Mouse (Mus musculus) layer of hippocampus, adult 9-10 months (tissue): ENCODE data around the gene Stox2.

Experiments used
- DNase-seq: peaks from one replicate; pipeline ENCODE4 v3.0.0; 2022; ENCODE audit warnings: low spot score

Stox2 gene

DNA sequence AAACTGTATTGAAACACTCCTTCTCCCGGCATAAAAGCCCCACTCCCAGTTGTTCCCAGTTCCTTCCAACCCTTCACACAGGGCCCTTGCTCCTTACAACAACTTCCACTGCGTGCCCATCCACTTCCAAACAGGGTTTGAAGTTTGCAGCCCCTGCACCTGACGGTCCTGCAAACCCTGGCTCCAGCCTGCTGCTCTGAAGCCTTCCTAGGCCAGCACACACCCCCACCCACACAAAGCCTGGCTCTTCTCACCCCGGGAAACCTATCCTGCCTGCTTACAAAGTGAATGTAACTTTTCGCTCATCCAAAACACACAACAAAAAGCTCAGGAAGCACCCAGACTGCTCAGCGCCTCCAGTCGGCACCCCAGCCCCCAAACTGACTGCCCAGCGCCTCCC, 37.1 kb downstream of the Stox2 start:
- no peak for DNase-seq

DNA sequence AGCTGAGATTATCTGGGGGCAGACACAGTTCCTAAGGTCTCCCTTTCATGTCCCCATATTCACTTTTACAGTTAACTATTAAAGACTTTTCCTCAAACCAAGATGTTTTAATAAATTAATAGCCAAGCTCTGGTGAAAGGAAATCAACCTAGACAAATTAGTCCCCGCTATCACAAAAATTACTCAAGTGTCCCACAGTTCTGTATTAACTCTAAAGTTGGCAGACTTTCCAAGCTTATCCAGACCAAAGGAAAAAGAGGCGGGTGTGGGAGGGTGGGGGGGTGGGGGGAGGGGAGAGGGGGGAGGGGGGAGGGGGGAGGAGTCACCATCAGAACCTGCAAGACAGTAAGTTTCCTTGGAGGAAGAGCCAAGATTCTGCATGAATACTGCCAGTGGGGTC, 41.3 kb downstream of the Stox2 start:
- DNase-seq: no peak

DNA sequence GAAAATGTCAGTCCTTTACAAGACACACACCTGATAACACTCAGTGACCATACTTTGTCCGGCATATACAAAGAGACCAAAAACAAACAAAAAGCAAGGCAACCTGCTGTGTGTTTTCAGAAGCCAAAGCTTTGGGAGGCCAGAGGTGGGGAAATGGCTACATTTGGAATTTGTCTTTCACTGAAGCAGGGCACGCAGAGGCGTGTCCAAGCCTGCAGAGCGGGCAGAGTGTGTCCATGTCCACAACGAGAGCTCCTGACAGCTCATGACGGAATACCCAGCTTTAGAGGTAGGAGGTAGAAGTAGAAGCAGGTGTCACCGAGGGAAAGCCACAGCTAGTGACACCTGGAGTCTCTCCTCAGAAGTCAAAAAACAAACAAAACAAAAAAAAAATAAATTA, 53.2 kb downstream of the Stox2 start:
- DNase-seq: no peak

DNA sequence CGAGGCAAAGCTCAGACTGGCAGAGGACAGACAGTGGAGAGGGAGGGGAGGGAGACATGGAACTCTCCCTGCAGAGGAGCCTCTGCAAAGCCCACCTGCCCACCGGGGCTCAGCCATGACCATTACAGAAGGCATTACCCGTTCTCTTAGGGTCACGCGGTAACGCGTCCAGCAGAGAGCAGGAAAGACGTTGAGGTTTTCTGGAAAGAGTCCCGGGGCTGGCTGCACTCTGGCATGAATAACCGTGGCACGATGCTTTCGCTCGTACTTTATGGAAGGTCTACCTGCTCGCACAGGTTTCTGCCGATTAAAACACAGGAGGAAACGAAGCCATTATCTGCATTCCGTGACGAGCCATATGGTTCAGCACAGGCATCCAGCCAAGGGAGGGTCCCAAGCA, 53.9 kb downstream of the Stox2 start:
- DNase-seq: no peak

DNA sequence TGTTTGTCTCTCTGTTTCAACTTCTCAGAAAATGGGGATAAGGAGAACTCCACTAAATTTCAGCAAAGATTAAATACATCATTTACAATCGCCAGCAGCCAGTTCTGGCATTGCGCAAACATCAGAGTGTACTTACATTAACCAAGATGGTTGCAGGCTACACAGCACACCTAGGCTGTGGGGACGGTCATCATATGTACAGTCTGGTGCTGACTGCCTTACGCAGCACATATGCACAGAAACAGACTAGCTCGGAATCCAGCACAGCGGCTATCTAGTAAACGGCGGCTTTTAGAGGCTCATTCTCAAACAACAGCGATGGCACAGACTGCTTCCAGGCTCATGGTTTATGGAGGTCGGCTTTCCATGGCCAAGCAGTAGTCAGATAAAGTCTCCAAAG, 54.3 kb downstream of the Stox2 start:
- DNase-seq: no peak

DNA sequence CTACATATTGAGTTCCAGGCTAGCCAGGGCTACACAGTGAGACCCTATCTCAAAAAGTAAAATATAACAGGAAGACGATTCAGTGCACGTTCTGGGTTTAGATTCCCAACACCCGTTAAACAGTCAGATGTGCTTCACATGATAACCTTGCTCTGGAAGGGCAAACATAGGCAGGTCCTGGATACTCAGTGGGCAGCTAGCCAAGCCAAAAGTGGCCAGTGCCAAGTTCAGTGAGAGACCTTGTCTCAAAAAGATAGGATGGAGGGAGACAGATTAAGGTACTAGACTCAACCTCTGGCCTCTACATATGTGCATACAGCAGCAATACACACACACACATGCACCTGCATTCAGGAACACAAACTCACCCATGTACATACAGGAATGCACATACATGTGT, 56.7 kb downstream of the Stox2 start:
- no peak for DNase-seq

DNA sequence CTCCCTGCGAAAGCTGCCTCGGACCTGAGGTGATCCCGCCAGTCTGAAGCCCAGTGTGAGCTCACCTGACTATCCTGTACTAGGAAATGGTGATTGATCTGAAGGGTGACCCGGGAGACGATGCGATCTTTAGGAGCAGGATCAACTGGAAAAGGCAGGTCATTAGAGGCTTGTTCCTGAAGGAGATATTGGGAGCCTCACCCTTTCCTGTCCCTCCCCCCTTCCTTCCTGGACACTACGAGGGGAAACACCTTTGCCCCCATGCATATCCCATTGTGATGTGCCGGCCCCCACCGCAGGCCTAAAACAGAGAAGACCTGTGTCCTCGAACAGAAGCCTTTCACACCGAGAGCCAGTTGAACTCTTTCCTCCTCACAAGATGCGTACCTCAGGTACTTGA, 58.0 kb downstream of the Stox2 start:
- DNase-seq: no peak

DNA sequence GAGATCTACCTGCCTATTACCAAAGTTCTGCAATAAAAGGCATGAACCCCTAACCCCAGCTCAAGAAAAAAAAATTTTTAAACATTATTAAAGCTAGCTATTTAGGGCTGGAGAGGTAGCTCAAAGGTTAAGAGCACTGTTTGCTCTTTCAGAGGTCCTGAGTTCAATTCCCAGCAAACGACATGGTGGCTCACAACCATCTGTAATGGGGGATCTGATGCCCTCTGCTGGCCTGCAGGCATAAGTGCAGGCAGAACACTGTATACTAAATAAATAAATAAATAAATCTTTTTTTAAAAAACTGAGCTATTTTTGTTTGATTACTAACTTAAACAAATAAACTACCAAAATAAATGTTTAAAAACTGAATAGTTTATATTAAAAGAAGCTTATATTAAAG, 60.4 kb downstream of the Stox2 start:
- DNase-seq: no peak

DNA sequence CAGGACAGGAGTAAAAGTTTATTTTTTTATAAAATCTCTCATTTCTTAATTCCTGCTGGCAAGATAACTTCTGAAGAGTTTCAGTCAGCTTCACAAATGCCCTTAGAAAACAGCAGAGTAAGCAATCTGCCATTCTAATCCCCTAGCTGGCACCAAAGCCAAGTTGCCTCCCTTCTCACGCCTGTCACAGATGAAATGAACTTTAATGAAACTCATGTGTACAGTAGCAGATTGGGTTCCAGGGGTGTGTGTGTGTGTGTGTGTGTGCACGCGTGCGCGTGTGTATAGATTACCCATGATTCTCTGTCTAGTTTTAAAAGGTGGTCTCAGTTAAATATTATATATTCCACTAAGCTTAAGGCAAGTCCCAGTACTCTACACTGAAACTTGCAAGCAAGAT, 62.0 kb downstream of the Stox2 start:
- DNase-seq: no peak

DNA sequence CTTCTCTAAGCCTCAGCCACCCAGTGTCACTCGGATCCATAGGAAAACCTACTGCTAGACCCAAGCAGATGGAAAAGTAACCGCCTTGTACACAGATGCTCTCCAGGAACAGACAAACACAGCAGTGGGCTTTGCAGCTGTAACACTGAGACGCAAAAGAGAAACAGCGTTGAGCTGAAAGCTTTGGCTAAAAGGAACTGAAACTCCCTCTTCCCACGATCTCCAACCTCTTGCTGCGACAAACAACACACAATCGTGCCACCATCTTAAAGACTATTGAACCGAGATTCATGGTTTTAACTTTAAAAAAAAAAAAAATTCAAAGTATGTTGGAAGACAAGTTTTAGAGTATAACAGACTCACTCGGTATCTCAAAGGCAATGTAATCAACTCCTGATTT, 62.5 kb downstream of the Stox2 start:
- DNase-seq: no peak

DNA sequence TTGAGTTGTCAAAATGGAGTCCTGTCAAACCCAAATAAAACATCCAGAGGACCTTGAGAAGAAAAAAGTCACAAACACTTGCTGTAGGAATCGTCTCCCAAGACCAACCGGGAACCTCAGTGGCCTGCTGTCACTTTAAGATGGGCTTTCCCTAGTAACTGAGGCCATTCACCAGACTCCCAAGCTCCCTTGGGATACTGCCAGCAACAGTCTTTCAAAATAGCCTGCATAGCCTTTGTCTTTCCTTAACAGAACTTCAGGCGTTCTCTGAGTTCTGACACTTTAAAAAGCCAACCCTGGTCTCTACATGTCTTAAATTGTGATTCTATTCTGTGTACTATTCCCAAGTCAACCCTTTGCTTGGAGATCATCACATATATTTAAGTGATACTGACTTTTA, 64.9 kb downstream of the Stox2 start:
- no peak for DNase-seq

DNA sequence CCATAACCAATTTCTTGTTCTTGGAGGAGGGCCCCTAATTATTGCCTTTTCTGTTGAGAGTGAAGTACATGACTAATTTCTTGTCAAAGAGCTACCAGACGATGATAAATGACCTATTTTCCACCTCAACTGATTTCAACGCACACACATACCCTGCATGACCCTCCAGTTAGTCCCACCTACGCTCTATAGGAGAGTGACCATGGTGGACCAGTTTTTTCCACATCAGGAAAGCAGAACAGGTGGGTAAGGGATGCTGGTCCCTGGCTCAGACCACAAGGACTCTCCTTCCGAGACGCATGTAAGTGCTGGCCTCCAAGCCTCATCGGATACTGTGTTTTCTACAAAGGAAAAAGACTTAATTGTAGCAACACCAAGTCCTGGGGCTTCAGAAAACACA, 65.4 kb downstream of the Stox2 start:
- DNase-seq: no peak

DNA sequence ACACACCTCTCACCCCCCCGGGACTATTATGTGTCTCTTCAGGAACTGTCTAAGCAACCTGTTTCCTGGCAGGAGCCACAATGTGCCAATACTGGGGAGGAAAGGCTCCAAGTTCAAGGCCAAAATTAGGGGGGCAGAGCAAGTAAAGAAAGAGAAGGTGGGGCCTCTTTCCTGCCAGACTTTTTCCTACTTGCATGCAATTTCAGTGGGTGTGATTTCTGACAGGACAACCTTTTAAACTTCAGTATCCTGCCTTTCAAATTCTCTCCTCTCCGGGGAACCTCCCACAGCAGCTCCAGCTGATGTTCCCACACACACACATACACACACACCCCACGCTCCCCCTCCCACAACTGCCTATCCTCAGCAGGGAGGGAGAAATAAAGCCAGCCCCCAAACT, 66.1 kb downstream of the Stox2 start:
- DNase-seq: no peak

DNA sequence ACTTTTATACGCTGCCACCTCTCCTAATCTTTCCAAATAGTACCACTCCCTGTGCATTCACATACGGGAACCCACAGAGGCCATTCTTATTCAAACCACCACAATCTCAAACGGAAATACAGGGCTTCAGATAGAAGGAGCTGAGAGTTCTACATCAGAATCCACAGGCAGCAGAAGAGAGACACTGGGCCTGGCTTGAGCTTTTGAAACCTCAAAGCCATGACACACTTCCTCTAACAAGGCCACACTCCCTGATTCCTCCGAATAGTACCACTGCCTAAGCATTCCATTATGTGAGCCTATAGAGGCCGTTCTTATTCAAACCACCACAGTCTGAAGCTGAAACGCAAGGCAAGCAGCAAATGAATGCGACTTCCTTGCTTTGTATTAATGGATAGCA, 69.5 kb downstream of the Stox2 start:
- no peak for DNase-seq

DNA sequence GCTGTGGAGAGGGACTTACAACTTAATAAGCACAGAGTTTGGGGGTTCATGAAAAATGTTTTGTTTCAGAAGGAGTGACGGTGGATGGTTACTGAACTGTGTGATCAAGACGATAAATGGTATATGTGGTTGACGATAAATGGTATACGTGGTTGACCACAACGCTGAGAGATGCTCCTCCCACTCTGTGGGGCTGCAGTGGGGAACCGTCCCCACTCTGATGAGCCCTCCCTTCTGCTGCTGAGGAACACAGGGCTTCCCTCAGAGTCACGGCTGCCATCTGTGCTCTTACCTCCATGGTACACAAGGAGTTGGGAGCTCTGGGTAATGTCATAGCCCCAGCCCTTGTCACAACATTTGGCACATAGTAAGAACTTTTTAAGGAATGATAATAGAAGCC, 72.4 kb downstream of the Stox2 start:
- no peak for DNase-seq

DNA sequence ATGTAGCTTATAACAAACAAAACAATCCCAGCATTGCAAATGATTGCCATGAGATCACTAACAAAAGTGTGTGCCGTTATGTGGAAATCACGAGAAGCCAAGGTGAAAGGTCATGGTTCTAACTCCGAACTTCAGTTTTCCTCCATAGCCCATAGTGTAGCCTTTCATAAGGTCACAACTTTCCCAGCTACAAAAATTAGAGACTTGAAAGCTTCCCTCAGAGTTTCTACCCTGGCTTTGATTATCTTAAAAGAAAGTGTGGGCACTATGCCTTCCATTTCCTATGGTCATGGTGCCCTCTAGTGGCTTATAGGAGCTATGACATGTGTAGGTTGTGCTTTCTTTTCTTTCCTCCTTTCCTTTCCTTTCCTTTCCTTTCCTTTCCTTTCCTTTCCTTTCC, 74.6 kb downstream of the Stox2 start:
- DNase-seq: no peak

DNA sequence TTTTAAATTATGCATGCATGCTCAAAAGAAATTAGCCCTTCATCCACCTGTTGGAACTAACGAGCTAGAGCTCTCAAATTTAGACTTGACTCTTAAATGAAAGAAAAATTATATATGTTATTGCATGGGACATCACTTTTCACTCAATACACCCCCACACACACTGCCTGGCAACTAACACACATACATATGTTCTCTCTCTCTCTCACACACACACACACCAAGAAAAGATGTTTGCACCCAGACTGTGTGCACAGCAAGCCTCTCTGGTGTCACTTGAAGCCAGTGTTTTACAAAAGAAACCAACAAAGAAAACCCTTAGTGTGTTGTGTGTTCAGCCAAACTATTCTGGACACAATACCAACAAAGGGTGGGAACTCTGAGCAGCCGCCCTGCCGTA, 75.1 kb downstream of the Stox2 start:
- no peak for DNase-seq

DNA sequence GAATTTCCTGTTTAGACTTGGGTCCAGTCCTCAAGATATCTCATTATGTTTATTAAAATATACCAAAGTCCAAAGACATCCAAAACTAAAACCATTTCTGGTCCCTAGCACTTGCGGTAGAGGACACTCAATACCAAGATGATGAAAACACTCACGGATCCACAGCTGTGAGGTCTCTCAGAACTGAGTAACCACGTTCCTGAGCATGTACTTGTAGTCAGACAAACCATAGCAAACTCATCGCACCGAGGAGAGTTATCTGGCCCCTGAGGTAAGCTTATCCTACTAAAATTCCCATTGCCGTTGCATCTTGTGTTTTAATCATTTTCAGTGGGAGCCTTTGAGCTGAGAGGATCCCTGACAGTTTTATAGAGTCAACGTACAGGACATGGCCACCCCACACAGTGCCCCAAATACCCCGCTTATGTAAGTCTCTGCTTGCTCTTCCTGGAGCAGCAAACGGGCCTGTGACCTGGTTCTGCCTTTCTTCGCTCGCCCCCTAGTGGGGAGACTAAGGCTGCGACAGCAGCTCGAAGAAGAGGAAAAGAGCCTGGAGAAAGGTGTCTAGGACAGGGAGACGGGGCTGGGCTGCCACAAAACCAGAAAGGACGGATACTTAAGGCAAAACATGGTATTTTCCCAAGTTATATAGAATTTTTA, 75.6 kb downstream of the Stox2 start:
- DNase-seq: peak; percentile 63

DNA sequence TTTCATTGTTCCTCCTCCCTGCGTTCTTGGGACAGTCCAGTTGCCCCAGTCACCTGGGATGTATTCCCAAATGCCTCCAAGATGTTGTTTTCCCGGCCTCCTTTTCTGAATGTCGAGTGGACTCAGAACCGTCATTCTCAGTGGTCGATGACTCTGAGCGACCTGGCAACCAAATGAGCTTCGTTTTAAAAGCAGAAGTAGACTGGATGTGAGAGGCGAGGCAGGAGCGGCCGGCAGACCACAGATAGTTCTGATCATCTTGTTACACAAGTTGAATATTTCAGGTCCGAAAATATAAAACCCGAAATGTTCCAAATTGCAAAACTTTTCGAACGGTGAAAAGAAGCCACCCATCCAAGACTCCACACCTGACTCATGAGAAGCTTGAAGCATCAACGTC, 76.2 kb downstream of the Stox2 start:
- DNase-seq: no peak

DNA sequence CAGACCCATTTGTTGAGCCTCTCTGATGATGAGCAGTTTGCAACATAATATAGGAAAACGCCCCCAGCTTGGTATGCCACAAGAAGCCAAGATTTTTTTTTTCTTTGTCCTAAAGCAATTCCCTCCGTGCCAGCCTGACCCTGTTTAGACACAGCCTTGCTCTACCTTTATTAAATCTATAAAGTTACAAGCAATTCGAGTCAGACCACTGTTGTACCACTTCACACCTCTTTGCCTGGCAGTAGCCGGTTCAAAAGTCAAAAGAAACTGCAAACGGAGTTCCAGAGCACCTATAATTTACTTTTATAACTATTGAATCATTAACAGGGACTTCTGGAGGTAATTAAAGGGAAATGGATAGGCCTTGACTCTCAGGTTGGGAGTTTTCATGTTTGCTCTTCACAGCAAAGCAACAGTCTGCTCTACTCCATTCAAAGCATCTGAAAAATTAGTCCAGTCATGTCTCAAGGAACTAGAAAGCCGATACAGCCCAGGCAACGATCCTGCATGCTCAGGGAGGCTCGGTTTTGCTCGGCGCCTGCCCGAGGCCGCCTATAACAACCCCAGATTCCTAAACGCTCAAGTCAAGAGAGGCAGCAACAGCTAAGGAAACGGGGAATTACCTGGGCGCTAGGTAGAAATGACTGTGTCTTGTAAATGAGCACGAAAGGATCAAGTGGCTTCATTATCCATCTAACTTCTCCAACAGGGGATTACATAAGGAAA, 77.0 kb downstream of the Stox2 start:
- DNase-seq: no peak

DNA sequence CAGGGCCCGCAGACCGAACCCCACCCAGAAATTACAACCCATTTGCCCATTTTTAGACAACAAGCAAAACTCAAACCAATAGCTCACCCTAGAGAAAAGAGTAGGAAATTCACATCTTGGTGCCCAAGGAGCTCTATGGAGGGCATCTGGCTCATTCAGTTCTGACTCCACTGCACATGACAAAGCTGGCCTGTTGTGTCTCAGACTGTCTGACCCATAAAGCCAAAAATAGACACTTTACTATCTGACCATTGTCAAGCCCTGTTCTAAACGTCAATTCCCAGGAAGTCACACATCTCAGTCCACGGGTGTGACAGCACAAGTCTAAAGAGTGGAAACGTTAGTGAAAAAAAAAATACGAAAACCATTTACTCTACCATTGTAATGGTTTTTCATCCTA, 79.1 kb downstream of the Stox2 start:
- no peak for DNase-seq

DNA sequence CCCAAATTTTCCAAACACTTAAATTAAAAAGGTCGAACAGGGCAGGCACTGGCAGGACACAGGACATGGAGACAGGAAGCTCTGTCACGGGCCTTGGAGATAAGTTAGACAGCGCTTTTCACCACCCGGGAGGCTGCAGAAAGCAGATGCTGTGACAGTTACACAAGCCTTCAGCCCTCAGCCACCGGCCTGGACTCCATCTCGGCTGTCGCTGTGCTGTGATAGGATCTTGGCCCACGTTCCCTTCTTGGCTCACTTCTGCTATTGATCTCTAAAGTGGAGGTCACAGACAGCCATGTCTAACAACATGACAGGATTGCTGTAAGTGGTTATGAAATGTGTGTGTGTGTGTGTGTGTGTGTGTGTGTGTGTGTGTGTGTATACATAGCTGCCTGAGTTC, 82.9 kb downstream of the Stox2 start:
- DNase-seq: no peak

DNA sequence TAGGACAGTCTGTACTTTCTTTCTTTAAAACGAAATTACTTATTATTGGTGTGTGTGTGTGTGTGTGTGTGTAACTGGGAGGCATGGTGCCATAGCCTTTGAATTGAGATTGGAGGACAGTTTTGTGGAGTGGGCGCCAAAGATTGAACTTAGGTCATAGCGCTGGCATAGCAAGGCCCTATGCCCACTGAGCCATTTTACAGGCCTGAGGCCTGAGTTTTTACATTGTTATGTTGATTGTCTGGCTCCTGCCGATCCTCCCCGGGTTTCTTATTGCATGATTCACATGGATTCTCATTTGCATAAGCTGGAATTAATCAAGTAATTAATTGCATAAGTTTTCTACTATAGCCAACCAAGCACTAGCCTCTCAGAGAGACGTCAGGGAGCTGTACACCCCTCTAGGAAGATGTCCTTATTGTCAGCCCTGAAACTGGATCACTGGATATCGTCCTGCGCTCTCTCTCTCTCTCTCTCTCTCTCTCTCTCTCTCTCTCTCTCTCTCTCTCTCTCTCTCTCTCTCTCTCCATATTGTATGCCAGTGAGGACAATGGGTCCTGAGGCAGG, 90.7 kb downstream of the Stox2 start:
- DNase-seq: no peak
